Comparison of ENCODE assay signal across 13 mouse cellular contexts in the genomic region with DNA sequence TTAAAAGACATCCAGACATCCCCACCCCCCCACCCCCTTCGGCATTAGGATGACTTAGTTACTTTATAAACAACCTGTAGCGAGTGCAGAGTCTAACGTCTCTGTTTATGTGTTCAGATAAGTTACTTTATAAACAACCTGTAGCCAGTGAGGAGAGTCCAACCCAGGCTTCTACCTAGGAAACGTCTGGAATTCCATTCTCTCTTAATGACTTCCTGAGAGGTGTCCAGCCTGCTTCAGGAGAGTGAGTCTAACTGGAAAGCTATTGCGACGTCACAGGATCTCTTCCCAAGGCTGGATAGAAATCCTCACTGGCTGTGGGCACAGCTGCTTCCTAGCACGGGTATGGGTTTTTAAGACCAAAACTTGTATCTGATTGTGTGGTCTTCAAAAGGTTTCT.
DNase-seq lines count a peak whose midpoint lies in the region; ATAC-seq and TF ChIP-seq lines count a peak whose summit lies in the region.
"Had no signal": no experiment of that assay in that cellular context is flagged by ENCODE, and none has a peak within 500 bp of the region (broad histone marks: within the 10 kb centered on the region; RNA-seq: fewer than 3 reads in every experiment).

No protein-coding gene starts in this region.

- no peak for TF ChIP-seq POLR2A in lung, adult 2 months (IDR thresholded peaks at IDR 0.05; ENCODE audit: borderline replicate concordance, extremely low read depth, low read depth, low read length)
- TF ChIP-seq POLR2A in thymus, adult 2 months (IDR thresholded peaks at IDR 0.05; ENCODE audit: control insufficient read depth, extremely low read depth, insufficient read depth, low read length, poor library complexity): no peak

- H3K36me3 ChIP-seq in kidney, embryonic 16.5 days (ENCODE audit: insufficient read depth, low read length): no peaks in the 10 kb centered on the region
- H3K36me3 ChIP-seq in thymus, adult 2 months (ENCODE audit: control insufficient read depth, insufficient read depth, low read length): no peaks in the 10 kb centered on the region
- H3K36me3 ChIP-seq: forebrain, embryonic 12.5 days had no signal

- no peak overlapping the region for H3K9ac ChIP-seq in kidney, embryonic 16.5 days (replicated peaks; ENCODE audit: low read length)
- H3K9ac ChIP-seq: forebrain, embryonic 12.5 days; liver, embryonic 14.5 days had no signal

- TF ChIP-seq CTCF in lung, adult 2 months (IDR thresholded peaks at IDR 0.05; ENCODE audit: insufficient read depth, low read length): no peak
- TF ChIP-seq CTCF in thymus, adult 2 months (IDR thresholded peaks at IDR 0.05; ENCODE audit: borderline replicate concordance, control insufficient read depth, extremely low read depth, insufficient read depth, low read length, poor library complexity): no peak

- peak; percentile 29 to 59 for DNase-seq in lung, adult 18-20 months
- no peak for DNase-seq in lung, adult 2 months
- DNase-seq in lung, postnatal 10 days: peak; percentile 43
- DNase-seq in urinary bladder, postnatal 14 days (ENCODE audit: low spot score): no peak
- DNase-seq in cerebellum, adult 8-10 months: no peak
- DNase-seq in thymus, adult 2 months: no peak
- DNase-seq: heart, postnatal 4 days; right cerebral cortex, postnatal 4 days had no signal

- 18% methylated on average over 7 of the region's 7 CpGs for WGBS in lung, adult 2 months
- 10% methylated on average over 7 of the region's 7 CpGs for WGBS in kidney, embryonic 16.5 days
- 64% methylated on average over 7 of the region's 7 CpGs for WGBS in thymus, adult 2 months

- no peaks in the 10 kb centered on the region for H3K27me3 ChIP-seq in kidney, embryonic 16.5 days (ENCODE audit: insufficient read depth, low read length)
- H3K27me3 ChIP-seq in thymus, adult 2 months (ENCODE audit: control insufficient read depth, insufficient read depth, low read length): no peaks in the 10 kb centered on the region

- no peaks in the 10 kb centered on the region for H3K9me3 ChIP-seq in kidney, embryonic 16.5 days (ENCODE audit: low read length)
- H3K9me3 ChIP-seq: forebrain, embryonic 12.5 days had no signal

- no peaks in the 10 kb centered on the region; the same call in 1 of the 2 replicates for H3K4me1 ChIP-seq in lung, adult 2 months (ENCODE audit: control insufficient read depth, insufficient read depth, low read length)
- peaks cover 27% of the 10 kb centered on the region for H3K4me1 ChIP-seq in kidney, embryonic 16.5 days (ENCODE audit: insufficient read depth, low read length)
- H3K4me1 ChIP-seq in thymus, adult 2 months (replicated peaks; ENCODE audit: control insufficient read depth, insufficient read depth, low read length): no peaks in the 10 kb centered on the region

- peak; percentile 63; the same call in 1 of the 2 replicates for ATAC-seq in kidney, embryonic 16.5 days (ENCODE audit: low FRiP score, low TSS enrichment)
- ATAC-seq: CD4-positive, CD25-positive, alpha-beta regulatory T cell, adult 4 months had no signal

- no peak overlapping the region for H3K27ac ChIP-seq in kidney, embryonic 16.5 days (ENCODE audit: low read length)
- no peak overlapping the region for H3K27ac ChIP-seq in thymus, adult 2 months (ENCODE audit: control insufficient read depth, insufficient read depth, low read length)
- H3K27ac ChIP-seq: forebrain, embryonic 12.5 days; liver, embryonic 14.5 days had no signal

- no peak overlapping the region for H3K4me3 ChIP-seq in lung, adult 2 months (replicated peaks; ENCODE audit: extremely low read depth, low read depth, low read length)
- no peak overlapping the region for H3K4me3 ChIP-seq in kidney, embryonic 16.5 days (ENCODE audit: low read length)
- H3K4me3 ChIP-seq in thymus, adult 2 months (ENCODE audit: control insufficient read depth, insufficient read depth, low read length): no peak overlapping the region
- H3K4me3 ChIP-seq: forebrain, embryonic 12.5 days had no signal

- H3K4me2 ChIP-seq in kidney, embryonic 16.5 days (replicated peaks; ENCODE audit: low read depth, low read length): peak overlapping the region; percentile 34
- H3K4me2 ChIP-seq: forebrain, embryonic 12.5 days; heart, embryonic 11.5 days had no signal

Comparison
In these comparisons a context has a peak if more than half of its experiments do, and no peak if none do; other contexts are left out.
1. DNase-seq: peak in lung, adult 18-20 months (2 of 2) and lung, postnatal 10 days (single experiment); none in lung, adult 2 months (single experiment), urinary bladder, postnatal 14 days (single experiment), cerebellum, adult 8-10 months (single experiment) and thymus, adult 2 months (single experiment).